Mouse (Mus musculus) heart, adult 2 months (tissue): ENCODE results near the gene Mtf1.

Experiments
- CTCF ChIP-seq: fragments of 200-600 bp; IDR thresholded peaks from 2 replicates; pipeline ENCODE4 v1.8.1; 2022; ENCODE audit warnings: antibody characterized with exemption, mild to moderate bottlenecking, moderate library complexity
- EP300 ChIP-seq: fragments of 200-500 bp; IDR thresholded peaks from 2 replicates; pipeline ENCODE4 v1.6.1; 2011; ENCODE audit warnings: low read depth, low read length, control low read depth; ENCODE audit not compliant: insufficient read depth

DNA sequence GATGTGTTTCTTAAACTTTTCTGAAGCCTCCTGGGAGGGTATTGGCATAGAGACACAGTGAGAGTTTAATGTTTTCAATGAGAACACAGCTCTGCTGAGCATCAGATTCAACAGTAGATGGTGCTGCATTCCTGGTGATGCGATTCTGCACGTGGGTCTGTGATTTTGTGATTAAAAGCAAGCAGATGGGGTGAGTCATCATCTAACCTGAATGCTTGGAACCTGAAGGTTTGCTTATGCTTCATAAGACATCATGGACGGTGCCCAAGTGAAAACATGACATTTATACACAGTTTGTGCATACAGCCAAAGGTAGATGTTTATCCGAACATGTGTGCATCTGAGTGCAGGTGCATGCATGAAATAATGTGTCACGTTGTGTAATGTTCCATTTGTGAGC lies 31.3 kb upstream of the Mtf1 start:
- no peak for TF ChIP-seq EP300
- TF ChIP-seq CTCF, result no peak
